Mouse (Mus musculus) T-helper 2 cell (primary cell): ENCODE data around the gene Kif9.

Source experiments
- in situ Hi-C: fragments of 300-600 bp; cut with MboI, MseI; formaldehyde crosslinking; loops from one replicate; pipeline ENCODE4 v1.15.1; 2025; ENCODE audit warnings: high pct_unique_total_duplicates

The Kif9 gene

DNA sequence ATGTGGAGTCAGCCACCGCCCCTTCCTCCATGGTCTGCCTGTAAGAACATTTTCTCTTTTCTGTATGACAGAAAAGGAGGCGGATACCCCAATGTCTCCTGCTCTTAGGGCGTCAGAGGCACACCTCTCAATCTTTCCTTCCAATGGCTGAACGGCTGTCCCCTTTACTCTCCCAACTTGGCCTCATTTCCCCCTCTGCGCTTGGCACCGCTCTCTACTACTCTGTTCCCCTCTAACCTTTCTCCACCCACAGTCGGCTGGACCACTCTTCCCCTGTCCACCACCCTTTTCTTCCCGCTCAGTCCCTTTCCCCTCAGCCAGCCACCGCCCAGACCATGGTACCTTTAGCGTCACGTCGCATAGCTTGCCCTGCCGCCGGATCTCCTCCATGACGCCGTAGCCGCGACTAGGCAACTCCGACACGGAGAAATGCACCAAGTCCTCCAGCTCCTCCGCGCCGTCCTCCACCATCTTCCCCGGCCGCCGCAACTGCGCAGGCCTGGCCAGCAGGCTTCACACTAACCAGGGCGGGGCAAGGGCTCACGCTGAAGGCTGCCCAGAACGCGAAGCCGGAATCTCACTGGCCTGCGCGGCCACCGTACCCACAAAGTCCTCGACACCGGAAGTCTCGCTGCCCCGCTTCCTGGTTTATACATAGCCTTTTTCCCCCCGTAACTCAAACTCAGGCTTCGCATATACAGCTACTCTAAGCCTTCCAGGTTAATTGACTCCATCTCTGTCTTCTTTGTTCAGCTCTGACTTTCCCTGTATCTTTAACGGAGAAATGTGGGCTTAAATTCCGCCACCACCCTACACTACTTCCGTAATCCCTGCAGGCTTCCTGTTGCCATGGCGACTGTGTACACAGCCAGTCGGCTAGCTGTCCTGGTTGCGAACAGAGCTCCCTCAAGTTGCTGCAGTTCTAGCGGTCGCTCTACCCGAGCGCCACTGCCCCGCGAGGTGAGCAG is at the start of gene Kif9, which contains the start of gene Klhl18:
Gene Kif9 (plus strand): TSS at position 835 of the 968 bp plus-strand sequence.
Gene Klhl18 (minus strand): TSS at position 571 of the 968 bp plus-strand sequence.
- in situ Hi-C loops = no loop called here

GRCm38 (mm10) chr9:110431241-110431640 is 45.5 kb upstream of the Kif9 start:
- in situ Hi-C loops = no loop called here

DNA sequence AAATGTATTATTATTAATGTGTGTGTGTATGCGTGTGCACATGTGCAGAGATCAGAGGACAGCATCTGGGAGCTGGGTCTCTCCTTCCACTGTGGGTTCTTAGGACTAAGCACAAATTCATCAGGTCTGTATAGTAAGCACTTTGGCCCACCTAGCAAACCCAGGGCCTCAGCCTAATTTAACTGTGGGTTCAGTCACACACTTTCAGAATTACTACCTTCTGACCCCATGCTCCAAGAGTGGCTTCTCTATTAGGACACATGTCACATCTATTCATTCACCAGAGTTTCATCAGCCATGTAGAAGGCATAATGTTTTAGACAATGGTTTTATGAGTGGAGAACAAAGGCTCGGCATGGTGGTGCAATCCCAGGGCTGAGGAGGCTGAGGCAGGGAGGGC is 43.7 kb upstream of the Kif9 start:
- in situ Hi-C loops = no loop called here

GRCm38 (mm10) chr9:110436041-110436440 is 40.7 kb upstream of the Kif9 start:
- in situ Hi-C loops = no loop called here

DNA sequence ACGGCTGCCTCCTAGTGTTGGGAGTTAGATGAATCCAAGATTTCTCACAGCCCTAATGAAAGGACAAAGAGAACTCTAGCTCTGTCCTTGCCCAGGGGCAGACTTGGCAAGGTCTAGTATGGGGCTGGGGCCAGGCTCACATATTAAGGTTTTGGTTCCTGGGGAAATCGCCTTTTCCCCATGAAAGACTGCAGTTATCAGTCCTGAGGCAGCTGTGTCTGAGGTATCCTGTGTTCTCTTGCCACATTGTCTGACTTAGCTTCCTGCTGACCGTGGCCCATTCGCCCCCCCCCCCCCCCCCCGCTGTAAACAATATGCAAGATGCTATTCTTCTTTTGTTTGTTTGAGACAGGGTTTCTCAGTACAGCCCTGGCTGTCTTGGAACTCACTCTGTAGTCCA is 36.7 kb upstream of the Kif9 start:
- in situ Hi-C loops = no loop called here

DNA sequence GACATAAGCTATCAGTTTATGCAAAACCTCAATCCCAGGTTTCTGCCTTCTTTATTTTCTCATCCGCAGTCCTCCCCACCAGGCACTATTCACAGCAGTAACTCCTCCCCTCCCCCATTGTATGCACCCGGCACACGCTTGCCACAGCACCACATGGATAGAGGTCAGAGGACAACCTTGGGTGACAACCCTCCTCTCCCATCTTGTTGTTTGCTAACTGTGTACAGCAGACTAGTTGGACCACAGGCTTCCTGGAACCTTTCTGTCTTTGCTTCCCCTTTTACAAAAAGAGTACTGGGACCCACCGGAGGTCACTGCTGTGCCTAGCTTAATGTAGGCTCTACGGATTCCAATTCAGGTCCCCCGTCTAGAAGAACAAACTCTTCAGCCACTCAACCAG is 36.2 kb upstream of the Kif9 start:
- in situ Hi-C loops = no loop called here

GRCm38 (mm10) chr9:110448356-110448755 is 28.4 kb upstream of the Kif9 start:
- in situ Hi-C loops = no loop called here

GRCm38 (mm10) chr9:110448857-110449617 is 27.7 kb upstream of the Kif9 start:
- in situ Hi-C loops = no loop called here

DNA sequence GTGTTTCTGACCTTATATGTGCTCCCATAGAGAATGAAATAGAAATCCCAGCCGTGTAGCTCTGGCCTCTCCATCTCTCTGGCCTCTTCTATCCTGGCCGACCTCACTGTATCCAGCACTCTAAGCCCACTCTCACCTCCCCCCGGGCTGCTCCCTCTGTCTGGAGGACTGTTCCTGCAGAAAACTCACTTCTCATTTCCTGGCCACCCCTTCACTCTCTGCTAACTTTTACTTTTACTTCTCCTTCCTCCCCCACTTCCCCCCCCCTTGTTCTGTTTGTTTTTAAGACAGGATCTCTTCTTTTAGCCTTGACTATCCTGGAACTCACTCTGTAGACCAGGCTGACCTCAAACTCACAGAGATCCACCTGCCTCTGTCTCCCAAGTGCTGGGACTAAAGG is 24.2 kb upstream of the Kif9 start:
- in situ Hi-C loops = no loop called here

GRCm38 (mm10) chr9:110457926-110458325 is 18.8 kb upstream of the Kif9 start:
- in situ Hi-C loops = no loop called here

DNA sequence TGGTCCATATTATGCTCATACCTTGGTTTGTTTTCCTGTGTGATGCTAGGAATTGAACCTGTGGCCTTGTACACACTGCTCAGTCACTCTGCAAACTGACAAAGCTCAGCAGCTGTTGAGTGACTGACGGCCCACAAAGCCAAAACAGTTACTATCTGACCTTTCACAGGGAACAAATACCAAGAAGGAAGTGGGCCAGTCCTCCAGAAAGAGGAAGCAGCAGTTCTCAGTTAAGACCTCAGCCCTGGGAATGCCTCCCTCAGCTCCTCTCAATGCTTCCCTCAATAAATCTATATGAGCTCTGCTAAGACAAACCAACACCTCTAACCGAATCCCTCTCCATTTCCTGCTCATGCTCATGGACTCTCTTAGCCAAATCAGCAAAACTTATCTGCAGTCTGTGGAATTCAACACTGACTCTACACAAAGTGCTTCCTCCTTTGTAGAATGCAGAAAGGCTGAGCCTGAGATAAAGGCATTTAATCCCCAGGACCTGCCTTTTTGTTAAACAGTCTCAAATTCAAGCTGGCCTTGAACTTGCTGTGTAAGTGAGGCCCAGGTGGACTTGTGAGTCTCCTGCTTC is 17.5 kb upstream of the Kif9 start:
- in situ Hi-C loops = no loop called here

GRCm38 (mm10) chr9:110460884-110461815 is 15.6 kb upstream of the Kif9 start:
- in situ Hi-C loops = loop anchor here (5.0 kb wide), 1 partner anchor 49 kb away; no protein-coding TSS in a partner anchor

DNA sequence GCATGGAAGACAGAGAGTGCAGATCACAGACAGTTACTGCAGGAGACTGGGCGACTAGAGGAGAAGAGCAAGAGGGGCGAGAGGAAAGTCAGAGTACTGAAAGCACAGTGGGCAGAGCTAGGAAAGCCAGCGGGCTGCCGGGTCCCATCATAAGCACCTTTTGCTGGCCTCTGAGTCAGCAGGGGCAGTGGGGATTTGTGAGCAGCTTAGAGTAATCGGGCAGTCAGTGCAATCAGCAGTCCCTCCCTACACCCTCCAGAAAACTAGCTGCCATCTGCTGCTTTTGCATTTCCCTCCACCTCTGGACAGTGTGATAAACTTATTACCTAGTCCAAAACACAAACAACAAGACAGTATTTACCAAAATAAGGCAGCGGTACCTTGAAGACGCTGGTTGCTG is 14.4 kb upstream of the Kif9 start:
- in situ Hi-C loops = loop anchor here (5.0 kb wide), 1 partner anchor 50 kb away; no protein-coding TSS in a partner anchor

- in situ Hi-C loops = loop anchor here (5.0 kb wide), 1 partner anchor 52 kb away; no protein-coding TSS in a partner anchor
These were observed 12.7 kb upstream of the Kif9 start for GRCm38 (mm10) chr9:110463983-110464591.

DNA sequence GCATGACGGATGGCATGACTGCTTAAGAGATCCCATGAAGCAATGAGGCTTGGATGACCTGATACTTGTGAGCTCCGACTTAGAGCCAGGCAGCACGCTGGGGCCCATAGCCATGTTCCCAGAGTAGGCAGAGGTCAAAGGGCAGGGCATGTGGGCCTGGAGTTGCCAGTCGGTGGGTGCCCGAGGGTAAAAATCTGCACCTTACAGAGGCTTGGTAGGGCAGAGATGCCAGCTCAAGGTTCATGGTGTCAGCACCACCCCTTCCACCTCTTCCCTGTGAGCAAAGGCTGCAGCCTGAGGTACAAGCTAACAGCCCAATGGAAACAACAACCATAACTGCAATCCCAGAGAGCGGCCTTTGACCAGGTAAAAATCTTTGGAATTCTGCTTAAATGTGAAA is 11.4 kb upstream of the Kif9 start:
- in situ Hi-C loops = no loop called here

DNA sequence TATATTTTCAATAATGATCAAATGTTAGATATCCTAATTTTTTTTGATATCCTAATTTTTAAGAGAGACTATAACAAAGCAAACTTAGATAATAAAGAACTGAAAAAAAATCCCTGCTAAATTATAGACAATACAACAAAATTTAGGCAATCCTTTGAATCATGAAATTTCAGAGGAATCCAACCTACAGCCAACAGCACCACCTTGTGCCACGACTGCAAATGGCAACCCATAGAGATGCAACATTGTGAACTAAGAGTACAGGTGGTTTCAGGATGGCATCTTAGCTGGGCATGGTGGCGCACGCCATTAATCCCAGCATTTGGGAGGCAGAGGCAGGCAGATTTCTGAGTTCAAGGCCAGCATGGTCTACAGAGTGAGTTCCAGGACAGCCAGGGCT is 10.6 kb upstream of the Kif9 start:
- in situ Hi-C loops = no loop called here

- in situ Hi-C loops = no loop called here
These were observed 1.2 kb downstream of the Kif9 start for GRCm38 (mm10) chr9:110477951-110478350.

DNA sequence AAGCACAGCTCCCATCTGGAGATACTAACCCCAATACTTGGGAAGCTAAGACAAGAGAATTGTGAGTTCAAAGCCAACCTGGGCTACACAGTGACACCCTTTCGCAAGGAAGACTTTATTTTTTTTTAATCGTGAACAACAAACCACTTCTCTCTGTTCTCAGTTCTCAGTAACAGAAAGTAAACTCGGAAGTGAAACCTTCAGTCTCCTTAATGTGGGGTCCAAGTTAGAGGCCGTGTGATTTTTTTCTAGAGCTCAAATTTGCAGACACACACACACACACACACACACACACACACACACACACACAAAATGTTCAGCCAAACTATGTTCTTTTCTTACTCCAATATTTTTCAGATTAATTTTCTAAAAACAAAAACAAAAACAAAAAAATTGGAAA is 1.9 kb downstream of the Kif9 start:
- in situ Hi-C loops = no loop called here

DNA sequence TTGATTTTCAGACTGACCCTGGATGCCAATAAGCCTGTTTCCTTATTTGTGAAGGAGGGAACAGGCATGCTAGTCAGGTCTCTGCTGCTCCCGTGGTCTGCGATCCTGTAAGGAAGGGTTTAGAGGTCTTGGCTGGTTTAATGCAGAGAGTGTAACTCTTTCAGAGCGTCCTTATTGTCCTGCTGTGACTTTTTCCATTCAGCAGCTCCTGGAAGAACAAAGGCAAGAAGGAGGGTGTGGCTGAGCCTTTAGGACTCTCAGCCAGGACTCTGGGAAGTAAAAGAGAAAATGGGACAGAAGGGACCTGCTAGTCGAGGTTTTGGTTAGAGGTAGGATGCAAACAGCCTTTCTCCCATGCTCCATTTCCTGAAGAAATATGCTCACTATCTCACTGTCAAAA is 12.1 kb downstream of the Kif9 start:
- in situ Hi-C loops = no loop called here

DNA sequence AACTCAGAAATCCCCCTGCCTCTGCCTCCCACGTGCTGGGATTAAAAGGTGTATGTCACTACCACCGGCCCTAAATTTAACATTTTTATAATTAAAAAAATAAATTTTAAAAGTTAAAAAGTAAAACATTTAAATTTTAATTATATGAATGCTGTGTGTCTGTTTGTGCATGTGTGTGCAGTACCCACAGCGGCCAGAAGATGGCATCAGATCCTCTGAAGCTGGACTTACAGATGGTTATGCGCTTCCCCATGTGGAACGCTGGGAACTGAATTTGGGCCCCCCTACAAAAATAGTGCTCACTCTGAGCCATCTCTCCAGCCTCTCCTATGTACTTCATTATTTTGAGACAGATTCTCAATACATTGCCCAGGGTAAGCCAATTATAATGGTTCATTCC is 14.2 kb downstream of the Kif9 start:
- in situ Hi-C loops = no loop called here
